28 mouse cellular contexts compared by ENCODE assay signal in the genomic region with DNA sequence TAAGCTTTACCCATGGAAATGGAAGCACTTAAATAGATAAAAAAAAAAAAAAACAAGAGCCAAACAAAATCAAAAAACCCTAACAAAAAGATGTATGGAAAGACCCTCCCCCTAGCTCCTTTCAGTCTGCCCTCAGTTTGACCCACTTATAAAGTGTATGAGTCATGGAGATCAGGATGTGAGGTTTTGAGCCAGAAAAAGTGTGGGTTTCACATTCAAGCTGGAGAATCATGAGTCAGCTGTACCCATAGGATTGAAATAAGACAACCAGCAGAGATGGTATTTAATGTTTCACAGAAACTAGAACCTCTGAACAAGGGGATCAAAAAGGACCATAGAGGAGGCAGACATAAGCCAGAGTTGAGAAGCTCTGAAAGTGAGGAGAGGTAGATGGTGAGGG.
DNase-seq lines count a peak whose midpoint lies in the region; TF ChIP-seq lines count a peak whose summit lies in the region.
"Had no signal": no experiment of that assay in that cellular context is flagged by ENCODE, and none has a peak within 500 bp of the region (broad histone marks: within the 10 kb centered on the region; RNA-seq: fewer than 3 reads in every experiment).

No protein-coding gene starts in this region.

- peak overlapping the region; percentile 52 for H3K27ac ChIP-seq in embryonic fibroblast, embryonic 13.5 days (ENCODE audit: insufficient read depth, low read length)
- H3K27ac ChIP-seq: embryonic facial prominence, embryonic 12.5 days; embryonic facial prominence, embryonic 15.5 days; forebrain, embryonic 12.5 days; forebrain, embryonic 15.5 days; heart, adult 2 months; heart, embryonic 10.5 days; heart, embryonic 13.5 days; hindbrain, embryonic 14.5 days; hindbrain, postnatal 0 days had no signal

- no peak for TF ChIP-seq POLR2A in embryonic fibroblast, embryonic 13.5 days (IDR thresholded peaks at IDR 0.05; ENCODE audit: low read depth, low read length)

- H3K4me1 ChIP-seq in embryonic fibroblast, embryonic 13.5 days (ENCODE audit: control insufficient read depth, insufficient read depth, low read length): peaks cover 2% of the 10 kb centered on the region; the same call in 1 of the 2 replicates
- H3K4me1 ChIP-seq: embryonic facial prominence, embryonic 12.5 days; embryonic facial prominence, embryonic 15.5 days; forebrain, embryonic 12.5 days; forebrain, embryonic 15.5 days; heart, embryonic 10.5 days; heart, embryonic 13.5 days had no signal

- DNase-seq in frontal cortex, postnatal 36 days (ENCODE audit: low spot score in 2 of 2): peak; percentile 2 to 22
- DNase-seq in frontal cortex, postnatal 25 days (ENCODE audit: low spot score in 2 of 2): no peak
- DNase-seq in 3T3-L1 (ENCODE audit: low read depth, low spot score) (peak; percentile 13), 416B (ENCODE audit: low read depth) (peak; percentile 17), adipocyte (ENCODE audit: low spot score) (no peak)
- DNase-seq in spleen, adult 12 weeks (ENCODE audit: low spot score): no peak
- no peak for DNase-seq in gastrocnemius, adult 18-20 months (ENCODE audit: low spot score)
- DNase-seq: adrenal gland, adult 8-10 months; adrenal gland, postnatal 25 days; B cell, adult 2 months; cerebellum, adult 18-20 months; cerebellum, adult 9-10 months; cerebellum, postnatal 25 days; gastrocnemius, postnatal 10 days; gastrocnemius, postnatal 36 days; heart, adult 2 months; heart, postnatal 14 days; heart, postnatal 4 days had no signal

- no peak overlapping the region for H3K4me3 ChIP-seq in embryonic fibroblast, embryonic 13.5 days (ENCODE audit: insufficient read depth, low read length)
- H3K4me3 ChIP-seq: embryonic facial prominence, embryonic 12.5 days; embryonic facial prominence, embryonic 15.5 days; erythroblast, embryonic 14.5 days; forebrain, embryonic 12.5 days; forebrain, embryonic 15.5 days; heart, adult 2 months; heart, embryonic 10.5 days; heart, embryonic 13.5 days had no signal

- TF ChIP-seq CTCF in embryonic fibroblast, embryonic 13.5 days (IDR thresholded peaks at IDR 0.05; ENCODE audit: borderline replicate concordance, insufficient read depth, low read length): no peak

Comparison
In these comparisons a context has a peak if more than half of its experiments do, and no peak if none do; other contexts are left out.
1. DNase-seq: peak in frontal cortex, postnatal 36 days (2 of 2), 3T3-L1 (single experiment) and 416B (single experiment); none in frontal cortex, postnatal 25 days (0 of 2), spleen, adult 12 weeks (single experiment), gastrocnemius, adult 18-20 months (single experiment) and adipocyte (single experiment).